Mouse (Mus musculus) bone marrow, adult 2 months (tissue): ENCODE results near the gene Cab39l. TPM values are rescaled to one million over a fixed set of nuclear protein-coding genes. Genes with fewer than 3 reads are reported as not detected.

ENCODE experiments used
- H3K27ac ChIP-seq: fragments of 200-500 bp; 2 replicates; pipeline ENCODE4 v1.5.1; 2012; ENCODE audit warnings: low read depth, mild to moderate bottlenecking, control low read depth, inconsistent platforms, low read length; ENCODE audit not compliant: control insufficient read depth, poor library complexity, insufficient read depth
- H3K4me1 ChIP-seq: fragments of 200-500 bp; 2 replicates; pipeline ENCODE4 v1.6.1; 2011; ENCODE audit warnings: low read length; ENCODE audit not compliant: control insufficient read depth, insufficient read depth
- H3K4me3 ChIP-seq: fragments of 200-500 bp; replicated peaks from 2 replicates; pipeline ENCODE3; 2011; ENCODE audit warnings: mild to moderate bottlenecking, low read depth, low read length, control low read depth; ENCODE audit not compliant: control insufficient read depth
- CTCF ChIP-seq: fragments of 200-500 bp; IDR thresholded peaks from 2 replicates; pipeline ENCODE4 v1.5.1; 2011; ENCODE audit warnings: low read length, control low read depth; ENCODE audit not compliant: control insufficient read depth, insufficient read depth
- POLR2A ChIP-seq: fragments of 200-500 bp; IDR thresholded peaks from 2 replicates; pipeline ENCODE4 v1.6.1; 2011; ENCODE audit warnings: low read depth, mild to moderate bottlenecking, control low read depth, low read length, borderline replicate concordance; ENCODE audit not compliant: control insufficient read depth
- WGBS: fragments of 180-500 bp; shearing (Covaris S2); methylation state at CpG from one replicate; pipeline ENCODE4 v1.1.7; 2018; 5-methylcytosine and 5-hydroxymethylcytosine counted together
- polyA plus RNA-seq: library from polyadenylated mRNA; stranded (reverse); fragments of >200 nt; gene quantifications from 2 replicates; pipeline ENCODE4 v1.2.4, GENCODE M21; 2011; ENCODE audit warnings: low replicate concordance; ENCODE audit not compliant: missing spikeins, insufficient read depth, insufficient read length

The Cab39l gene
- polyA plus RNA-seq, 1 experiment, result 11.7 TPM

DNA sequence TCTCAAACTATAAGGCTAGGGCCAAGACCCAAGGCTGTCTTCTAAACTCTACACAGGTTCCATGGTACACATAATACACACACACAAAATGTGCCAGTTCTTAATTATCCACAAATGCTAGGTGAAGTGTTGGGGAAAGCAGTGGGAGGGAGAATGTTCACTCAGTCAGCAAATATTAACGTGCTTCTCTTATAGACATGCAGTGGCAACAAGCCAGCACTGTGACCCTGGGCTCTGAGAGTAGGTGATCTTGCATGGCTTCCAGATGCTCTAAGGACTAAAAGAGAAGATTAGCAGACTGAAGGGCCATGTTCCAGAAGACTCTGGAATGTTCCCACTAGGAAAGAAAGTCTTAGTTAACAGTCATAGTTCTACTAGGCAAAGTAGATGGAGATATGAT, 90.0 kb downstream of the Cab39l start:
- Histone ChIP-seq H3K4me1 (no peaks in the 10 kb centered on the region), H3K4me3 (no peak overlapping the region), H3K27ac (no peak overlapping the region)
- WGBS, result 88% methylated on average over 1 of the region's 1 CpGs
- TF ChIP-seq POLR2A (no peak), CTCF (no peak)

DNA sequence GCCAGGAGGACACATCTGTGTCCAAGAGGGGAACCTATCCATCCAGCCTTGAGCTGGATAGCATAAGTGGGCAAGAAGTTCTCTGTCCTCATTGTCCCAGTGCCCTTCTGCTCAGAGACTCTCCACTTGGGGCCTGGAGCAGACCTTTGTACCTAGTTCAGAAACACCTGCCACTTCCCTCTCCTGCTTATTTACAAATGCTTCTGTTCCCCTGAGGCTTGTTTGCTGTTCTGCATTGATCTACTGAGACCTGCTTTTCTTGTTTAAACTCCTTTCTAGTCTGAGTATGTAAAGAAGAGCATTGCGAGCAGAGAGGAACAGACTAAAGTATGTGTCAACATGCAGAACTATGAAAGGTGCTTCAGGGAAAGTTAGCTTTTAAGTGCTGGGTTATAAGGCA, 92.2 kb downstream of the Cab39l start:
- H3K4me3 ChIP-seq, result no peak overlapping the region
- H3K27ac ChIP-seq, result no peak overlapping the region
- no peaks in the 10 kb centered on the region for H3K4me1 ChIP-seq
- TF ChIP-seq POLR2A (no peak), CTCF (no peak)
- 81% methylated on average over 1 of the region's 1 CpGs for WGBS

DNA sequence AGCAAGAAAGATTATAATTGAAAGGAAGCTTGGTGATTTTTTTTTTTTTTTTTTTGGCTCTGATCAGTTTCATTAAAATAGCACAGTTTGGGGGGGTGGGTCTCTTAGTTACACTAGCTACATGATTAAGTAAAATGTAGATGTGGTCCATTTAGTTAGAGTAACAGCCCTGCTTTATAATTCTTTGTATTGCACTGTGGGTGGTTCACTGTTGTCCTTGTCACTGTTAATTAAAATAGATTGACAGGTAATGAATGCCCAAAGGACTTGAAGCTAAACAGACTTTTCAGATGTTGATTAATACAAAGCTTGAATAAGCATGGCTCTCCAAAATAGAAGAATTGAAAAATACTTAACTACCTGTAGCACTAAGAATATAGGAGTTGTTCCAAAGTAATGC, 93.1 kb downstream of the Cab39l start:
- H3K4me3 ChIP-seq, result no peak overlapping the region
- H3K4me1 ChIP-seq, result no peaks in the 10 kb centered on the region
- TF ChIP-seq CTCF (no peak), POLR2A (no peak)
- H3K27ac ChIP-seq, result no peak overlapping the region

DNA sequence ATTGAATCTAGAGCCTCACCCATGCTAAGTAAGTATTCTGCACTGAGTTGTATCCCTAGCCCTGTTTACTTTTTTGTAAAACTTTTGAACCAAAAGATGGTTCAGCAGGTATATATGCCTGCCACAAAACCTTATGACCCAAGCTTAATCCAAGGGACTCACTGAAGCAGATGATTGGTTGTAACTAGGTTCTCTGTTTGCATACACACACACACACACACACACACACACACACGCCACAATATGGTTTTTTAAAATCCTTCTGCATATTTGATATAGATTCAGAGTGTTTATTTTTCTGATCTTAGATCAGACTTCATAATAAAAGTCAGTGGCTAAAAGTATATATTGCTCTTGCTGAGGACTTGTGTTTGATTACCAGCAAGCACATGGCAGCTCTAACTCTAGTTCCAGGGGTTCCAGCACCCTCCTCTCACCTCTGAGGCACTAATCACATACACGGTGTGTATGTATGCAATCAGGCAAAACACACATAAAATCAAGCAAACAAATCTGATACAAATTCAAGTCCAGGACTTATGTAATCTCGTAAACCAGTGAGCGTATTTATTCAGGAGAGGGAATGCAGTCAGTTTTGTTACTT, 97.2 kb downstream of the Cab39l start:
- Histone ChIP-seq H3K4me1 (no peaks in the 10 kb centered on the region), H3K4me3 (no peak overlapping the region), H3K27ac (no peak overlapping the region)
- 84% methylated on average over 4 of the region's 4 CpGs for WGBS
- TF ChIP-seq CTCF, result no peak
- TF ChIP-seq POLR2A, result no peak

DNA sequence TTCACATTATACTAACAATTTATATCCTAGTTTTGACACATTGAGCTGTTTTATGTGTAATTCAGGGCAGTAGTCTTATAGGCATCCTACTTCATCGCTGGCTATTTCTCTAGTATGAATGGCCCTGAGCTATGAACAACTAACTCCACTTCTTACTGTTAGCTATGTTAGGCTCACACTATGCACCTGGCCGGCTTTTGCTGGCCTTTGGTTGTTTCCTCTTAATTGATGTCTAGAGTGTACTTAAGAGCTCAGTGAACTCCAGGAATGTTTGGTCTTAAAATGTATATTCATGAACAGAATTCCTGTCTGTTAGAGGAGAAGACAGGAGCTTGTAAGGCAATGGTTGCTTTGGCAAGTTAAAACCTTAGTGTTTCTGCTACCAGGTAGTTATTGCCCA, 99.5 kb downstream of the Cab39l start:
- Histone ChIP-seq H3K27ac (no peak overlapping the region), H3K4me1 (no peaks in the 10 kb centered on the region), H3K4me3 (no peak overlapping the region)
- TF ChIP-seq CTCF, result no peak
- TF ChIP-seq POLR2A, result no peak
- 86% methylated on average over 2 of the region's 2 CpGs for WGBS

DNA sequence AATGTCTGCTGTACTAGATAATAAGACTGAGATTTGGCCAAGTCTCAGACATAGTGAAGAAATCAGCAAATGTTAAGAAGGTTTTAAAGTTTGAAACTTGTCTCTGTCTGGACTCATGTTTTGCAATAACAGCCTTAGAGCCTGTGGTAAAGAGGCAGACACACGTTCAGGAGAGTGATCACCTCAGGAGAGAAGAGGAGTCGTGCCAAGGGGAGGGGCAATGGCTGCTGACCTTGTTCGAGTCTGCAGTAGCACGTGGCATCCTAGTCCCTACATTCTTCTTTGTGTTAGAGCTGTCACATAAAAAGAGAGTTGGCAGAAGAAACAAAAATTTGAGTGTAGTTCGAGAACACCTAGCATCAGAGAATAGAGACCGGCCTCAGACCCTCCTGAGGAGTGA, 100.0 kb downstream of the Cab39l start:
- Histone ChIP-seq H3K27ac (no peak overlapping the region), H3K4me3 (no peak overlapping the region), H3K4me1 (no peaks in the 10 kb centered on the region)
- WGBS, result 79% methylated on average over 6 of the region's 6 CpGs
- TF ChIP-seq POLR2A (no peak), CTCF (no peak)

DNA sequence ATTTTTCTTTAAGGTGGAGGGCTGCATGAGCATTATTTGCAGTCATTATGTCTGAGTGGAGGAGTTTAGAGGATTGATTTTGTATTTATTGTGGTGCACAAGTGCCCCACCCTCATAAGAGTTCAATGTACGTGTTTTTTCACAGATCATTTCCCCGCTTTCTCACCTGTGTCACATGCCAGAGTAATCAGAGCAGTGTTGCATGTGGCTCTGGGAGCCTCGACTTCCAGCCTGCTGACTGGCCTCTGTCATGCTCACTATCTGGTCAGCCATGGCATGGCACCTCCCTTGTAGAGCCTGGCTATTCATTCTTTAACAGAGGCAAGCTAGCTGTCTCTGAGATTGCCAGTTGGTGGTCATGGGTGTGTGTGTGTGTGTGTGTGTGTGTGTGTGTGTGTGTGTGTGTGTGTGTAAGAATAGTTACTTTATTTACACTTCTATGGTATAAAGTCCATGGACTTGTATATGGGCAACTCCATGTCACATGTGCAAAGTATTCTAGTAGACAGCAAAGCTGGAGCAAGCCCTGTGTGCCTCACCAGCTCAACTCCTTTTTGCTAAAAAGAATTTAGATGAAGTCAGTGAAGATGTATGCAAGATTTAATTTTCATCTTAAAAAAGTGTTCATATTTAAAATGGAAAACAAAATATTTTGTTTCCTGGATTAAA, 102.5 kb downstream of the Cab39l start:
- no peak for TF ChIP-seq POLR2A
- no peak for TF ChIP-seq CTCF
- WGBS, result 78% methylated on average over 3 of the region's 3 CpGs
- H3K4me1 ChIP-seq, result no peaks in the 10 kb centered on the region
- no peak overlapping the region for H3K4me3 ChIP-seq
- no peak overlapping the region for H3K27ac ChIP-seq

DNA sequence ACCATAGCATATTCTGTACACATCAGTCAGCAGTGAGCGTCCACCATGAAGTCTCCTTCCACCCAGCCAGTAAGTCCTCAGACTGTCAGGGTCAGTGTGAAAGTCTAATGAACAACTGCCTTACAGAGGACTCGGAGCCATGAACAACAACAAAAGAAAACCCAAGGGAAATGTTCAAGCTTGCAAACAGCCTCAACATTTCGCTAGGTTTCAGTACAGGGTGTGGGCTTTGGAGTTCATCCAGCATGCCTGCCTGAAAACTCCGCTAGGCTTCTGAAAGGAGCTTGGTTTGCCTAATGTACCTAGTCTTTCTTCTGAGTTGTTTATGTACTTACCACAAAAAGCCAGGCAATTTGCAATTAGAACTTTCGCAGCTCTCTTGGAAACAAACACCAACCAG, 103.2 kb downstream of the Cab39l start:
- Histone ChIP-seq H3K4me3 (no peak overlapping the region), H3K27ac (no peak overlapping the region), H3K4me1 (no peaks in the 10 kb centered on the region)
- TF ChIP-seq POLR2A, result no peak
- 84% methylated on average over 5 of the region's 5 CpGs for WGBS
